Comparison of ENCODE assay signal across 17 mouse cellular contexts in genomic region chr4:139244176-139244575, GRCm38 (mm10). TPM values are rescaled to one million over a fixed set of nuclear protein-coding genes. Genes with fewer than 3 reads are reported as not detected.
DNase-seq lines count a peak whose midpoint lies in the region; ATAC-seq lines count a peak whose summit lies in the region.
"Had no signal": no experiment of that assay in that cellular context is flagged by ENCODE, and none has a peak within 500 bp of the region (broad histone marks: within the 10 kb centered on the region; RNA-seq: fewer than 3 reads in every experiment).

No protein-coding gene starts in this region.

- ATAC-seq in forebrain, embryonic 11.5 days (replicated peaks; ENCODE audit: low FRiP score), result no peak
- no peak for ATAC-seq in hindbrain, embryonic 16.5 days
- no peak for ATAC-seq in hindbrain, embryonic 14.5 days (ENCODE audit: low FRiP score)
- ATAC-seq in midbrain, embryonic 15.5 days (replicated peaks), result no peak
- ATAC-seq in midbrain, embryonic 14.5 days (ENCODE audit: low FRiP score, low TSS enrichment), result no peak
- ATAC-seq: forebrain, embryonic 14.5 days; liver, embryonic 12.5 days had no signal

- no peak overlapping the region for H3K4me2 ChIP-seq in forebrain, embryonic 11.5 days (ENCODE audit: low read depth, low read length, severe bottlenecking)
- no peak overlapping the region for H3K4me2 ChIP-seq in hindbrain, embryonic 16.5 days (ENCODE audit: low read length)
- no peak overlapping the region for H3K4me2 ChIP-seq in hindbrain, embryonic 14.5 days (replicated peaks)
- no peak overlapping the region for H3K4me2 ChIP-seq in midbrain, embryonic 15.5 days
- H3K4me2 ChIP-seq in midbrain, embryonic 14.5 days (ENCODE audit: low read length), result no peak overlapping the region
- H3K4me2 ChIP-seq: embryonic facial prominence, embryonic 15.5 days; liver, embryonic 12.5 days had no signal

- H3K9me3 ChIP-seq in forebrain, embryonic 10.5 days, result no peaks in the 10 kb centered on the region
- no peaks in the 10 kb centered on the region for H3K9me3 ChIP-seq in forebrain, embryonic 11.5 days (ENCODE audit: control insufficient read depth, low read length)
- H3K9me3 ChIP-seq in hindbrain, embryonic 16.5 days (ENCODE audit: control insufficient read depth, low read length), result no peaks in the 10 kb centered on the region
- H3K9me3 ChIP-seq in hindbrain, embryonic 14.5 days (ENCODE audit: control insufficient read depth, low read length), result no peaks in the 10 kb centered on the region
- no peaks in the 10 kb centered on the region for H3K9me3 ChIP-seq in midbrain, embryonic 15.5 days
- no peaks in the 10 kb centered on the region for H3K9me3 ChIP-seq in midbrain, embryonic 14.5 days (ENCODE audit: control insufficient read depth, low read length)
- H3K9me3 ChIP-seq: embryonic facial prominence, embryonic 15.5 days; liver, embryonic 12.5 days had no signal

- no peak overlapping the region for H3K9ac ChIP-seq in forebrain, embryonic 11.5 days (ENCODE audit: low read length)
- H3K9ac ChIP-seq in hindbrain, embryonic 16.5 days (ENCODE audit: low read depth, low read length), result no peak overlapping the region
- no peak overlapping the region for H3K9ac ChIP-seq in hindbrain, embryonic 14.5 days
- H3K9ac ChIP-seq in midbrain, embryonic 15.5 days, result no peak overlapping the region
- no peak overlapping the region for H3K9ac ChIP-seq in midbrain, embryonic 14.5 days (replicated peaks; ENCODE audit: low read length)
- H3K9ac ChIP-seq: embryonic facial prominence, embryonic 15.5 days; liver, embryonic 12.5 days had no signal

- H3K27ac ChIP-seq in forebrain, embryonic 10.5 days, result peak overlapping the region; percentile 1; the same call in 1 of the 2 replicates
- no peak overlapping the region for H3K27ac ChIP-seq in forebrain, embryonic 11.5 days (ENCODE audit: low read depth, low read length)
- H3K27ac ChIP-seq in hindbrain, embryonic 16.5 days (ENCODE audit: low read depth, low read length), result peak overlapping the region; percentile 41; the same call in 1 of the 2 replicates
- no peak overlapping the region for H3K27ac ChIP-seq in hindbrain, embryonic 14.5 days
- H3K27ac ChIP-seq in midbrain, embryonic 15.5 days, result 0 out of 2 replicates have a peak overlapping the region, but pooled peaks have one; percentile 23
- no peak overlapping the region; the same call in 1 of the 2 replicates for H3K27ac ChIP-seq in midbrain, embryonic 14.5 days (replicated peaks; ENCODE audit: low read depth, low read length)
- H3K27ac ChIP-seq: embryonic facial prominence, embryonic 15.5 days; liver, embryonic 12.5 days had no signal

- no peak overlapping the region for H3K4me3 ChIP-seq in forebrain, embryonic 10.5 days
- H3K4me3 ChIP-seq in forebrain, embryonic 11.5 days (ENCODE audit: low read depth, low read length), result no peak overlapping the region
- H3K4me3 ChIP-seq in hindbrain, embryonic 16.5 days (ENCODE audit: low read length), result no peak overlapping the region
- H3K4me3 ChIP-seq in hindbrain, embryonic 14.5 days (replicated peaks; ENCODE audit: low read length), result no peak overlapping the region
- H3K4me3 ChIP-seq in midbrain, embryonic 15.5 days, result no peak overlapping the region
- no peak overlapping the region for H3K4me3 ChIP-seq in midbrain, embryonic 14.5 days (replicated peaks; ENCODE audit: low read depth, low read length)
- H3K4me3 ChIP-seq: embryonic facial prominence, embryonic 15.5 days; liver, embryonic 12.5 days had no signal

- WGBS in forebrain, embryonic 10.5 days, result 84% methylated on average over 3 of the region's 3 CpGs
- WGBS in forebrain, embryonic 11.5 days, result 83% methylated on average over 3 of the region's 3 CpGs
- WGBS in hindbrain, embryonic 16.5 days, result 66% methylated on average over 3 of the region's 3 CpGs
- 79% methylated on average over 3 of the region's 3 CpGs for WGBS in hindbrain, embryonic 14.5 days
- 69% methylated on average over 3 of the region's 3 CpGs for WGBS in midbrain, embryonic 15.5 days
- WGBS in midbrain, embryonic 14.5 days, result 79% methylated on average over 3 of the region's 3 CpGs

- no peaks in the 10 kb centered on the region for H3K27me3 ChIP-seq in forebrain, embryonic 10.5 days (ENCODE audit: poor library complexity, severe bottlenecking)
- no peaks in the 10 kb centered on the region for H3K27me3 ChIP-seq in forebrain, embryonic 11.5 days (ENCODE audit: control insufficient read depth, insufficient read depth, low read length)
- no peaks in the 10 kb centered on the region for H3K27me3 ChIP-seq in hindbrain, embryonic 16.5 days (replicated peaks; ENCODE audit: control insufficient read depth, insufficient read depth, low read length)
- no peaks in the 10 kb centered on the region for H3K27me3 ChIP-seq in hindbrain, embryonic 14.5 days (ENCODE audit: control insufficient read depth, insufficient read depth, low read length)
- H3K27me3 ChIP-seq in midbrain, embryonic 15.5 days (replicated peaks), result no peaks in the 10 kb centered on the region
- no peaks in the 10 kb centered on the region for H3K27me3 ChIP-seq in midbrain, embryonic 14.5 days (ENCODE audit: control insufficient read depth, insufficient read depth, low read length)
- H3K27me3 ChIP-seq: CH12.LX; embryonic facial prominence, embryonic 15.5 days; liver, embryonic 12.5 days had no signal

- H3K4me1 ChIP-seq in forebrain, embryonic 10.5 days, result peaks cover 87% of the 10 kb centered on the region
- peaks cover 18% of the 10 kb centered on the region for H3K4me1 ChIP-seq in forebrain, embryonic 11.5 days (replicated peaks; ENCODE audit: control insufficient read depth, insufficient read depth, low read length)
- peaks cover 29% of the 10 kb centered on the region for H3K4me1 ChIP-seq in hindbrain, embryonic 16.5 days (ENCODE audit: control insufficient read depth, insufficient read depth, low read depth, low read length)
- peaks cover 25% of the 10 kb centered on the region for H3K4me1 ChIP-seq in hindbrain, embryonic 14.5 days (replicated peaks; ENCODE audit: control insufficient read depth, insufficient read depth, low read length)
- peaks cover 34% of the 10 kb centered on the region for H3K4me1 ChIP-seq in midbrain, embryonic 15.5 days
- H3K4me1 ChIP-seq in midbrain, embryonic 14.5 days (ENCODE audit: control insufficient read depth, insufficient read depth, low read length), result peaks cover 25% of the 10 kb centered on the region

- peaks cover 49% of the 10 kb centered on the region for H3K36me3 ChIP-seq in forebrain, embryonic 10.5 days (replicated peaks)
- H3K36me3 ChIP-seq in forebrain, embryonic 11.5 days (ENCODE audit: control insufficient read depth, insufficient read depth, low read length), result no peaks in the 10 kb centered on the region
- peaks cover 9% of the 10 kb centered on the region for H3K36me3 ChIP-seq in hindbrain, embryonic 16.5 days (ENCODE audit: control insufficient read depth, insufficient read depth, low read length)
- H3K36me3 ChIP-seq in hindbrain, embryonic 14.5 days (replicated peaks; ENCODE audit: control insufficient read depth, insufficient read depth), result peaks cover 22% of the 10 kb centered on the region
- 0 out of 2 replicates have a peak, but pooled peaks cover 6% of the 10 kb centered on the region for H3K36me3 ChIP-seq in midbrain, embryonic 15.5 days (replicated peaks)
- H3K36me3 ChIP-seq in midbrain, embryonic 14.5 days (ENCODE audit: control insufficient read depth, insufficient read depth, low read length), result peaks cover 34% of the 10 kb centered on the region

- DNase-seq in forebrain, embryonic 10.5 days (ENCODE audit: extremely low spot score, low spot score), result no peak
- no peak for DNase-seq in forebrain, embryonic 11.5 days (ENCODE audit: low spot score)
- no peak for DNase-seq in hindbrain, embryonic 14.5 days (ENCODE audit: low spot score)
- DNase-seq in midbrain, embryonic 14.5 days, result no peak
- peak; percentile 46 for DNase-seq in retina, postnatal 1 day
- DNase-seq in right cerebral cortex, postnatal 10 days (ENCODE audit: low spot score in 2 of 2), result no peak
- DNase-seq: adrenal gland, postnatal 14 days; cerebellum, postnatal 14 days; heart, adult 18-20 months; kidney, adult 2 months; thymus, postnatal 36 days had no signal

RNA-seq across cellular contexts. Expression of gene Capzb, which starts 51.5 kb away (rescaled TPM):
- polyA plus RNA-seq in forebrain, embryonic 10.5 days (2016; fragmentation: Nextera tagmentation; extraction: Ambion mirVana), result 340 and 360 TPM in 2 replicates
- polyA plus RNA-seq in forebrain, embryonic 11.5 days (2014; fragmentation: Nextera tagmentation; extraction: Ambion mirVana), result 238 and 240 TPM in 2 replicates
- 339 and 345 TPM in 2 replicates for polyA plus RNA-seq in hindbrain, embryonic 16.5 days (2015; fragmentation: Nextera tagmentation; extraction: Ambion mirVana)
- polyA plus RNA-seq in hindbrain, embryonic 14.5 days (2014; fragmentation: Nextera tagmentation; extraction: Ambion mirVana), result 248 and 249 TPM in 2 replicates
- 330 and 331 TPM in 2 replicates for polyA plus RNA-seq in midbrain, embryonic 15.5 days (2015; fragmentation: Nextera tagmentation; extraction: Ambion mirVana)
- polyA plus RNA-seq in midbrain, embryonic 14.5 days (2014; fragmentation: Nextera tagmentation; extraction: Ambion mirVana), result 250 and 281 TPM in 2 replicates

Comparison
In these comparisons a context has a peak if more than half of its experiments do, and no peak if none do; other contexts are left out.
1. H3K27ac ChIP-seq: peak in forebrain, embryonic 10.5 days (single experiment), hindbrain, embryonic 16.5 days (single experiment) and midbrain, embryonic 15.5 days (single experiment); none in forebrain, embryonic 11.5 days (single experiment), hindbrain, embryonic 14.5 days (single experiment) and midbrain, embryonic 14.5 days (single experiment).